ENCODE assay signal across 11 mouse cellular contexts in genomic region chr7:119739798-119740468, GRCm38 (mm10). TPM values are rescaled to one million over a fixed set of nuclear protein-coding genes. Genes with fewer than 3 reads are reported as not detected.
A peak's percentile ranks its signal among the peaks of the same experiment; 100 is the strongest.
DNase-seq lines count a peak whose midpoint lies in the region; ATAC-seq and TF ChIP-seq lines count a peak whose summit lies in the region.
"Not testable (repeated sequence)": the region's sequence is repeated elsewhere in the genome, so short reads cannot be mapped to it uniquely, and the experiment has no call there.
"Had no signal": no experiment of that assay in that cellular context is flagged by ENCODE, and none has a peak within 500 bp of the region (broad histone marks: within the 10 kb centered on the region; RNA-seq: fewer than 3 reads in every experiment).

No protein-coding gene starts in this region.

- H3K4me3 ChIP-seq in embryonic facial prominence, embryonic 13.5 days, result peak overlapping the region; percentile 40
- H3K4me3 ChIP-seq in gastrocnemius, adult 2 months, result peak overlapping the region; percentile 65
- peak overlapping the region; percentile 40 for H3K4me3 ChIP-seq in hindbrain, embryonic 12.5 days
- peak overlapping the region; percentile 24 for H3K4me3 ChIP-seq in kidney, postnatal 0 days (replicated peaks; ENCODE audit: low read depth, low read length)
- H3K4me3 ChIP-seq in liver, embryonic 15.5 days (replicated peaks), result peak overlapping the region; percentile 27
- H3K4me3 ChIP-seq in midbrain, embryonic 13.5 days (replicated peaks), result peak overlapping the region; percentile 41

- not testable (repeated sequence) for H3K27ac ChIP-seq in embryonic facial prominence, embryonic 13.5 days; hindbrain, embryonic 12.5 days; kidney, postnatal 0 days; liver, embryonic 15.5 days (replicated peaks); midbrain, embryonic 13.5 days
- peak overlapping the region; percentile 68; the same call in 1 of the 2 replicates for H3K27ac ChIP-seq in gastrocnemius, adult 2 months

- WGBS in embryonic facial prominence, embryonic 13.5 days, result 7% methylated on average over 29 of the region's 44 CpGs
- 4% methylated on average over 27 of the region's 44 CpGs for WGBS in hindbrain, embryonic 12.5 days
- WGBS in kidney, postnatal 0 days, result 4% methylated on average over 24 of the region's 44 CpGs
- WGBS in liver, embryonic 15.5 days (ENCODE audit: insufficient replicate concordance), result 5% methylated on average over 19 of the region's 44 CpGs
- 8% methylated on average over 28 of the region's 44 CpGs for WGBS in midbrain, embryonic 13.5 days

- H3K9ac ChIP-seq in embryonic facial prominence, embryonic 13.5 days, result peak overlapping the region; percentile 64
- H3K9ac ChIP-seq in hindbrain, embryonic 12.5 days, result peak overlapping the region; percentile 57
- H3K9ac ChIP-seq in kidney, postnatal 0 days (ENCODE audit: low read depth, low read length); liver, embryonic 15.5 days: not testable (repeated sequence)
- H3K9ac ChIP-seq in midbrain, embryonic 13.5 days (replicated peaks), result peak overlapping the region; percentile 55; the same call in 1 of the 2 replicates

- peak overlapping the region; percentile 55 for H3K4me2 ChIP-seq in embryonic facial prominence, embryonic 13.5 days
- H3K4me2 ChIP-seq in hindbrain, embryonic 12.5 days (replicated peaks), result peak overlapping the region; percentile 50
- H3K4me2 ChIP-seq in kidney, postnatal 0 days (ENCODE audit: low read length), result peak overlapping the region; percentile 53
- peak overlapping the region; percentile 41 for H3K4me2 ChIP-seq in liver, embryonic 15.5 days
- H3K4me2 ChIP-seq in midbrain, embryonic 13.5 days (replicated peaks), result peak overlapping the region; percentile 49

- DNase-seq in gastrocnemius, adult 2 months, result not testable (repeated sequence)
- peak; percentile 15 for DNase-seq in kidney, postnatal 0 days (ENCODE audit: low spot score)
- DNase-seq in retina, embryonic 14.5 days (ENCODE audit: low spot score), result peak; percentile 37

- ATAC-seq in embryonic facial prominence, embryonic 13.5 days (ENCODE audit: insufficient number of reproducible peaks, insufficient read depth, low FRiP score, low TSS enrichment, low read depth), result peak; percentile 32; the same call in 1 of the 2 replicates
- ATAC-seq in hindbrain, embryonic 12.5 days (ENCODE audit: low FRiP score), result peak; percentile 52
- ATAC-seq in kidney, postnatal 0 days (replicated peaks; ENCODE audit: low FRiP score, low read depth), result peak; percentile 61
- ATAC-seq in liver, embryonic 15.5 days (ENCODE audit: insufficient read depth), result not testable (repeated sequence)
- ATAC-seq in midbrain, embryonic 13.5 days, result peak; percentile 70

- H3K36me3 ChIP-seq in embryonic facial prominence, embryonic 13.5 days; hindbrain, embryonic 12.5 days; kidney, postnatal 0 days (ENCODE audit: insufficient read depth, low read length); liver, embryonic 15.5 days (replicated peaks); midbrain, embryonic 13.5 days: not testable (repeated sequence)

- not testable (repeated sequence) for TF ChIP-seq CTCF in gastrocnemius, adult 2 months (IDR thresholded peaks at IDR 0.05); kidney, postnatal 0 days (IDR thresholded peaks at IDR 0.05; ENCODE audit: low read depth)

- H3K27me3 ChIP-seq in embryonic facial prominence, embryonic 13.5 days; hindbrain, embryonic 12.5 days; kidney, postnatal 0 days (ENCODE audit: insufficient read depth, low read length); midbrain, embryonic 13.5 days: not testable (repeated sequence)
- H3K27me3 ChIP-seq in liver, embryonic 15.5 days, result peaks cover 12% of the 10 kb centered on the region

- intact Hi-C loops in gastrocnemius, adult 2 months (cut with DNase I), result not testable (repeated sequence)

- not testable (repeated sequence) for H3K4me1 ChIP-seq in embryonic facial prominence, embryonic 13.5 days; hindbrain, embryonic 12.5 days; kidney, postnatal 0 days (replicated peaks; ENCODE audit: insufficient read depth, low read length); liver, embryonic 15.5 days (replicated peaks); midbrain, embryonic 13.5 days (replicated peaks)

- not testable (repeated sequence) for H3K9me3 ChIP-seq in embryonic facial prominence, embryonic 13.5 days; hindbrain, embryonic 12.5 days (replicated peaks); kidney, postnatal 0 days (replicated peaks; ENCODE audit: low read length); liver, embryonic 15.5 days (replicated peaks); midbrain, embryonic 13.5 days

RNA-seq across cellular contexts. Expression of gene Thumpd1, which starts 19.3 kb away (rescaled TPM):
- 78.2 and 83.5 TPM in 2 replicates for polyA plus RNA-seq in embryonic facial prominence, embryonic 13.5 days (2015; fragmentation: Nextera tagmentation; extraction: Ambion mirVana)
- 10 to 100 TPM; 18.3 to 18.4 TPM for total RNA-seq in gastrocnemius, adult 2 months (2021)
- polyA plus RNA-seq in hindbrain, embryonic 12.5 days (2016; fragmentation: Nextera tagmentation; extraction: Ambion mirVana), result 87.7 and 91.2 TPM in 2 replicates
- polyA plus RNA-seq in kidney, postnatal 0 days (2015; fragmentation: Nextera tagmentation; extraction: Ambion mirVana), result 60.9 and 63.5 TPM in 2 replicates
- polyA plus RNA-seq in liver, embryonic 15.5 days (2015; fragmentation: Nextera tagmentation; extraction: Ambion mirVana), result 23.7 and 24.0 TPM in 2 replicates
- 85.1 and 90.5 TPM in 2 replicates for polyA plus RNA-seq in midbrain, embryonic 13.5 days (2015; fragmentation: Nextera tagmentation; extraction: Ambion mirVana)

RNA-seq across cellular contexts. Expression of gene Acsm3, which starts 20.8 kb away (rescaled TPM):
- 0.18 and 0.32 TPM in 2 replicates for polyA plus RNA-seq in embryonic facial prominence, embryonic 13.5 days (2015; fragmentation: Nextera tagmentation; extraction: Ambion mirVana)
- under 1 TPM; 0.31 to 0.66 TPM for total RNA-seq in gastrocnemius, adult 2 months (2021)
- polyA plus RNA-seq in hindbrain, embryonic 12.5 days (2016; fragmentation: Nextera tagmentation; extraction: Ambion mirVana), result 0.14 and 0.23 TPM in 2 replicates
- 0.82 and 0.99 TPM in 2 replicates for polyA plus RNA-seq in kidney, postnatal 0 days (2015; fragmentation: Nextera tagmentation; extraction: Ambion mirVana)
- 3.2 and 5.4 TPM in 2 replicates for polyA plus RNA-seq in liver, embryonic 15.5 days (2015; fragmentation: Nextera tagmentation; extraction: Ambion mirVana)
- polyA plus RNA-seq in midbrain, embryonic 13.5 days (2015; fragmentation: Nextera tagmentation; extraction: Ambion mirVana), result 0.11 and 0.12 TPM in 2 replicates
- total RNA-seq: layer of hippocampus, postnatal 25 days had no signal

RNA-seq across cellular contexts. Expression of gene Acsm4, which starts 50.1 kb away (rescaled TPM):
- 3.1 and 10.5 TPM in 2 replicates for polyA plus RNA-seq in embryonic facial prominence, embryonic 13.5 days (2015; fragmentation: Nextera tagmentation; extraction: Ambion mirVana)
- not detected for total RNA-seq in gastrocnemius, adult 2 months (2021)
- polyA plus RNA-seq in hindbrain, embryonic 12.5 days (2016; fragmentation: Nextera tagmentation; extraction: Ambion mirVana), result not detected in 2 replicates
- not detected in 2 replicates for polyA plus RNA-seq in kidney, postnatal 0 days (2015; fragmentation: Nextera tagmentation; extraction: Ambion mirVana)
- not detected in 2 replicates for polyA plus RNA-seq in liver, embryonic 15.5 days (2015; fragmentation: Nextera tagmentation; extraction: Ambion mirVana)
- not detected in 2 replicates for polyA plus RNA-seq in midbrain, embryonic 13.5 days (2015; fragmentation: Nextera tagmentation; extraction: Ambion mirVana)
- total RNA-seq: adrenal gland, postnatal 14 days; gastrocnemius, adult 18-20 months; heart, postnatal 14 days; layer of hippocampus, postnatal 25 days had no signal

RNA-seq across cellular contexts. Expression of gene Rexo5, which starts 53.9 kb away (rescaled TPM):
- 23.4 and 29.1 TPM in 2 replicates for polyA plus RNA-seq in embryonic facial prominence, embryonic 13.5 days (2015; fragmentation: Nextera tagmentation; extraction: Ambion mirVana)
- under 1 TPM; 0.64 to 0.71 TPM for total RNA-seq in gastrocnemius, adult 2 months (2021)
- polyA plus RNA-seq in hindbrain, embryonic 12.5 days (2016; fragmentation: Nextera tagmentation; extraction: Ambion mirVana), result 20.4 and 22.8 TPM in 2 replicates
- polyA plus RNA-seq in kidney, postnatal 0 days (2015; fragmentation: Nextera tagmentation; extraction: Ambion mirVana), result 8.5 and 13.0 TPM in 2 replicates
- polyA plus RNA-seq in liver, embryonic 15.5 days (2015; fragmentation: Nextera tagmentation; extraction: Ambion mirVana), result 10.8 and 11.6 TPM in 2 replicates
- polyA plus RNA-seq in midbrain, embryonic 13.5 days (2015; fragmentation: Nextera tagmentation; extraction: Ambion mirVana), result 14.9 and 15.8 TPM in 2 replicates

RNA-seq across cellular contexts. Expression of gene Eri2, which starts 53.9 kb away (rescaled TPM):
- polyA plus RNA-seq in embryonic facial prominence, embryonic 13.5 days (2015; fragmentation: Nextera tagmentation; extraction: Ambion mirVana), result 24.5 and 27.4 TPM in 2 replicates
- 1 to 10 TPM; 1.0 to 1.2 TPM for total RNA-seq in gastrocnemius, adult 2 months (2021)
- 27.2 and 27.5 TPM in 2 replicates for polyA plus RNA-seq in hindbrain, embryonic 12.5 days (2016; fragmentation: Nextera tagmentation; extraction: Ambion mirVana)
- polyA plus RNA-seq in kidney, postnatal 0 days (2015; fragmentation: Nextera tagmentation; extraction: Ambion mirVana), result 15.8 and 16.4 TPM in 2 replicates
- polyA plus RNA-seq in liver, embryonic 15.5 days (2015; fragmentation: Nextera tagmentation; extraction: Ambion mirVana), result 10.4 and 10.8 TPM in 2 replicates
- polyA plus RNA-seq in midbrain, embryonic 13.5 days (2015; fragmentation: Nextera tagmentation; extraction: Ambion mirVana), result 22.7 and 23.3 TPM in 2 replicates
